Mouse (Mus musculus) hindbrain, embryonic 14.5 days (tissue): ENCODE measurements at regions not wholly inside any gene's neighbourhood (a gene's known extent, or its start where the extent isn't known, plus 50 kb on each side); places are given as distances from the start of the nearest gene placed in this dataset.

Source experiments
- ATAC-seq: fragments of 200-750 bp; cut with Nextera tagmentation; 2 replicates; pipeline ENCODE4 v1.8.0; 2017; ENCODE audit warnings: moderate number of reproducible peaks, mild to moderate bottlenecking, moderate TSS enrichment, moderate library complexity; ENCODE audit not compliant: low FRiP score
- DNase-seq: peaks from one replicate; pipeline ENCODE4 v3.0.0-alpha.2; 2015; ENCODE audit warnings: low spot score
- H3K27ac ChIP-seq: fragments of 300-500 bp; sonication (generic); 2 replicates; pipeline ENCODE4 v1.5.1; 2014; ENCODE audit warnings: mild to moderate bottlenecking, moderate library complexity
- H3K27me3 ChIP-seq: fragments of 300-500 bp; sonication (generic); 2 replicates; pipeline ENCODE4 v1.6.1; 2014; ENCODE audit warnings: mild to moderate bottlenecking, low read length, mixed read lengths; ENCODE audit not compliant: control insufficient read depth, insufficient read depth
- H3K36me3 ChIP-seq: fragments of 300-500 bp; sonication (generic); replicated peaks from 2 replicates; pipeline ENCODE4 v1.6.1; 2014; ENCODE audit not compliant: control insufficient read depth, insufficient read depth
- H3K4me1 ChIP-seq: fragments of 300-500 bp; sonication (generic); replicated peaks from 2 replicates; pipeline ENCODE4 v1.6.1; 2014; ENCODE audit warnings: antibody characterized with exemption, low read length, mixed read lengths; ENCODE audit not compliant: control insufficient read depth, insufficient read depth
- H3K4me2 ChIP-seq: fragments of 300-500 bp; sonication (generic); replicated peaks from 2 replicates; pipeline ENCODE4 v1.6.1; 2014; ENCODE audit warnings: mild to moderate bottlenecking, moderate library complexity
- H3K4me3 ChIP-seq: fragments of 300-500 bp; sonication (generic); replicated peaks from 2 replicates; pipeline ENCODE4 v1.5.1; 2014; ENCODE audit warnings: mild to moderate bottlenecking, low read length
- H3K9ac ChIP-seq: fragments of 300-500 bp; sonication (generic); 2 replicates; pipeline ENCODE4 v1.6.1; 2014
- H3K9me3 ChIP-seq: fragments of 300-500 bp; sonication (generic); 2 replicates; pipeline ENCODE4 v1.6.1; 2016; ENCODE audit warnings: low read length; ENCODE audit not compliant: control insufficient read depth
- WGBS: fragments of 180-500 bp; shearing (Covaris S2); extraction: QIAGEN DNeasy Blood & Tissue Kit; methylation state at CpG from one replicate; pipeline ENCODE4 v1.1.7; 2014; 5-methylcytosine and 5-hydroxymethylcytosine counted together

DNA sequence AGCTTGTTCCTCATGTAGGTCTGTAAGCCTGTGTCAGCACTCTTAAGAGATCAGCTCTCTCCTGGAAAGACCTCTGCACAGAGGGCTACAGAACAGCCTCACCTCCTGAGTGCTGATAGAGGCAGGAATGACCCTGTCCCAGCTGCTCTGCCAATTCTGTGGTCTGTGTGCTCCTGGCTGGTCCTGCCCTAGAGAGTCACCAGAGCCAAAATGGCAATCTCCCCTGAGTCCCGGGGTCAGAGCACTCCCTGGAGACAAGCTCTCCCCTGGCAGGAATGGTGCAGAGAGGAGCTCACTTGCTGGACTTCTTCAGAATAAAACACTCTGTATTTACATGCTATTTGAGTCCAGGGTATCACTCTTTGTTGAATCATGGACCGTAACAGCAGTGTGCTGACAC is 149.9 kb upstream of the Slc4a7 start:
- Histone ChIP-seq H3K4me1 (no peaks in the 10 kb centered on the region), H3K9ac (no peak overlapping the region), H3K9me3 (0 out of 2 replicates have a peak, but pooled peaks cover 4% of the 10 kb centered on the region), H3K27ac (no peak overlapping the region), H3K27me3 (no peaks in the 10 kb centered on the region), H3K4me3 (no peak overlapping the region), H3K36me3 (no peaks in the 10 kb centered on the region), H3K4me2 (no peak overlapping the region)
- no peak for ATAC-seq
- DNase-seq, result no peak
- WGBS, result 64% methylated on average over 2 of the region's 2 CpGs

DNA sequence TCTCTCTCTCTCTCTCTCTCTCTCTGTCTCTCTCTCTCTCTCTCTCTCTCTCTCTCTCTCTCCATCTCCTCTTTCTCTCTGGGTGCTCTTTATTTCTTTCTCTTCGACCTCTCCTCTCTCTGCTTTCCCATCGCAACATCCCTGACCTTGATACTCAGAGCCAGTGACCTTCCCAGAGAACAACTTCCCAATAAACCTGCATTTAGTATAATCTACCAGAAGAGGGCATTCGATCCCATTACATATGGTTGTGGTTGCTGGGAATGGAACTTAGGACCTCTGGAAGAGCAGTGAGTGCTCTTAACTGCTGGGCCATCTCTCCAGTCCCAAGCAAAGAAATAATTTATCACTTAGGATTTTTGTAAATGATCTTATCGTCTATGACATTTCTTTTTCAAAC is 127.2 kb upstream of the Slc4a7 start:
- H3K27ac ChIP-seq, result no peak overlapping the region
- H3K4me1 ChIP-seq, result no peaks in the 10 kb centered on the region
- H3K9me3 ChIP-seq, result no peaks in the 10 kb centered on the region
- 69% methylated on average over 4 of the region's 4 CpGs for WGBS
- H3K4me2 ChIP-seq, result no peak overlapping the region
- ATAC-seq (no peak), DNase-seq (no peak)
- H3K27me3 ChIP-seq, result no peaks in the 10 kb centered on the region
- H3K4me3 ChIP-seq, result no peak overlapping the region
- H3K36me3 ChIP-seq, result no peaks in the 10 kb centered on the region
- H3K9ac ChIP-seq, result no peak overlapping the region

- H3K36me3 ChIP-seq, result no peaks in the 10 kb centered on the region
- DNase-seq (no peak), ATAC-seq (no peak)
- no peaks in the 10 kb centered on the region for H3K27me3 ChIP-seq
- no peaks in the 10 kb centered on the region for H3K9me3 ChIP-seq
- no peak overlapping the region for H3K4me2 ChIP-seq
- no peaks in the 10 kb centered on the region for H3K4me1 ChIP-seq
- H3K4me3 ChIP-seq, result no peak overlapping the region
- H3K9ac ChIP-seq, result no peak overlapping the region
- WGBS, result 76% methylated on average over 2 of the region's 2 CpGs
- no peak overlapping the region for H3K27ac ChIP-seq
Observed at GRCm38 (mm10) chr14:14591939-14592338, 110.1 kb upstream of the Slc4a7 start.

DNA sequence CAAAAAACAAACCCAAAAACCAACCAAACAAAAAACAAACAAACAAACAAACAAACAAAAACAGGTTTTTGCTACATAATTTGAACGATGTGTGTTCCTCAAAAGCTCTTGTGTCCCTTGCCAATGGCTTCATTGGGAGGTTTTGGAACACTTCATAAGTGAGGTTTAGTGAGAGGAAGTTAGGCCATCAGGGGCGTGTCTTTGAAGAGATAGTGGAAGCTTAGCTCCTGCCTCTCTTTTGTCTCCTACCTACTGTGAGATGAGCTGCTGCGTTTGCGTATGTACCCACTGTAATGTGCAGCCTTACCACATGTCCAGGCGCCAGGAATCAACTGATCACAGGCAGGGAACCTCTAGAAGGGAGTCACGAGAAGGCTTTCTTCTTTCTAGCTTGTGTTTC is 107.3 kb upstream of the Slc4a7 start:
- ATAC-seq (no peak), DNase-seq (no peak)
- Histone ChIP-seq H3K9ac (no peak overlapping the region), H3K4me3 (no peak overlapping the region), H3K9me3 (no peaks in the 10 kb centered on the region), H3K4me2 (no peak overlapping the region), H3K27me3 (no peaks in the 10 kb centered on the region), H3K4me1 (no peaks in the 10 kb centered on the region), H3K27ac (no peak overlapping the region), H3K36me3 (no peaks in the 10 kb centered on the region)
- 89% methylated on average over 6 of the region's 6 CpGs for WGBS

DNA sequence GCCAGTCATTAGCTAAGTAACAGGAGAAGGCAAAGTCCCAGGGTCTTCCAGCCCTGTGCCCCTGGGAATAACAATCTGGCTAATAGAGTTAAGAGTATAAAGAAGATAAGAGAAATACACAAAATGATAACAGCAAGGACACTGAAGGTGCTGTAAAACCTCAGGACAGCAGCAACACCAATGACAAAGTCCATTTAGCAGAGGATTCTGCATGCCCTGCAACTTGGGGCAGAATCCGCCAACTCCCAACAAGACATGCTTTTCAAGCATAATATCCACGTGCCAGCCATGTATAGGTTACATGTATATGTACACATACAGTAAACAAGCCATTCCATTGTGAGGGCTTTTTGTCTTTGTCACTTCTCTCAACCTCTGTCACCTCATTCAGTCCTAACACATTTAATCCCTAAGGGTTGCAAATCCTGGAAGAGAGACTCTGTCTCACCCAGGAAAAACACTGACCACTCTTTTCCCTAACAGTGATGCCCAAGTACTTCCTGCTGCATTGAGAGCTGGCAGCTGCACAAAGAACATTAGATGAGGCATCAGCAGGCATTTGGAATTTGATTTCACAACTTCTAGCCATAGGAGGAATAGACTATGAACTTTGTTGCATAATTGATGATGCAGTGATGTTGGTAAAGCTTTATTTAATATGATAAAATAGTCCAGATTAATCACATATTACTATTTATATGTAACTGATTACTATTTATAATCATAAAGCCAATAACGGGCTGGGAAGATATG is 105.8 kb upstream of the Slc4a7 start:
- 85% methylated on average over 3 of the region's 3 CpGs for WGBS
- Histone ChIP-seq H3K4me3 (no peak overlapping the region), H3K4me2 (no peak overlapping the region), H3K9me3 (no peaks in the 10 kb centered on the region), H3K27ac (no peak overlapping the region), H3K36me3 (no peaks in the 10 kb centered on the region), H3K27me3 (no peaks in the 10 kb centered on the region), H3K4me1 (no peaks in the 10 kb centered on the region), H3K9ac (no peak overlapping the region)
- no peak for DNase-seq
- ATAC-seq, result no peak

DNA sequence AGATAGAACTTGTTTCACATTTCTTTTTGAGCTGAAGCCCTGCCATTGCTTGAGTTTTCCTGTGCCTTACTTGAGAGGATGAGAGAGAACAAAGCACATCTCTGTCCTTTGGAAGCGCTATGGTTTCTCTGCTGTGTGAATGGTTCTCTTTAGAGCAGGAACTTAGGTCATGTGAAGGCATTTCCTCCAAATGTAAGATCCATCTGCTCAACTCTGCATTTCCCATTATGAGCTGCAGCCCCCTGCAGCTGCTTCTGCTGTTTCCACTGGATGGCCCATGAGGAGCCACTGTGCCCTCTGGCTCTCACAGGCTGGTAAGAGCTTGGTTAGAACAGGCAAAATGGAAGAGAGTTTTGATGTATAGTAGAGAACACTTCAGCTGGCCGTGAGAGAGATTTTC is 102.5 kb upstream of the Slc4a7 start:
- ATAC-seq (no peak), DNase-seq (no peak)

DNA sequence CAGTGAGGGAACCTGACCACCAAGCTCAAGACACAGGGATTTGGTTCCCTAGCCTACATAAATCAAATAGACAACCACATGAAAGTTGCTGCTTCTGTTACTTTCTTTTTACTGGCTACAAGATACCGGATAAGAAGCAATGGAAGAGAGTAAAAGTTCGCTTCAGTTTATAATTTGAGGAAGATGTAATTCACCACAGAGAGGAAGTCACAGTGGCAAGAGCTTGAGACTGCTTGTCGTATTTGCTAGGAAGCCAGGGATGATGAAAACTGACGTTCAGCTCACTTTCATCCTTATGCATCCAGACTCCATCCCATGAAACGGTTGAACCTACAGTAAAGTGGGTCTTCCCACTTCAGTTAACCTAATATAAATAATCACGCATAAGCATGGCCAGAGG is 102.1 kb upstream of the Slc4a7 start:
- Histone ChIP-seq H3K9ac (no peak overlapping the region), H3K4me2 (no peak overlapping the region), H3K36me3 (no peaks in the 10 kb centered on the region), H3K27ac (no peak overlapping the region), H3K9me3 (no peaks in the 10 kb centered on the region), H3K4me1 (no peaks in the 10 kb centered on the region), H3K4me3 (no peak overlapping the region), H3K27me3 (no peaks in the 10 kb centered on the region)
- WGBS, result 90% methylated on average over 6 of the region's 6 CpGs
- ATAC-seq (no peak), DNase-seq (no peak)

More for the DNA sequence above, 102.5 kb upstream of the Slc4a7 start:
- no peaks in the 10 kb centered on the region for H3K9me3 ChIP-seq
- WGBS, result 88% methylated on average over 2 of the region's 2 CpGs
- H3K9ac ChIP-seq, result no peak overlapping the region
- H3K36me3 ChIP-seq, result no peaks in the 10 kb centered on the region
- H3K4me1 ChIP-seq, result no peaks in the 10 kb centered on the region
- H3K4me2 ChIP-seq, result no peak overlapping the region
- no peak overlapping the region for H3K27ac ChIP-seq
- no peaks in the 10 kb centered on the region for H3K27me3 ChIP-seq
- H3K4me3 ChIP-seq, result no peak overlapping the region

DNA sequence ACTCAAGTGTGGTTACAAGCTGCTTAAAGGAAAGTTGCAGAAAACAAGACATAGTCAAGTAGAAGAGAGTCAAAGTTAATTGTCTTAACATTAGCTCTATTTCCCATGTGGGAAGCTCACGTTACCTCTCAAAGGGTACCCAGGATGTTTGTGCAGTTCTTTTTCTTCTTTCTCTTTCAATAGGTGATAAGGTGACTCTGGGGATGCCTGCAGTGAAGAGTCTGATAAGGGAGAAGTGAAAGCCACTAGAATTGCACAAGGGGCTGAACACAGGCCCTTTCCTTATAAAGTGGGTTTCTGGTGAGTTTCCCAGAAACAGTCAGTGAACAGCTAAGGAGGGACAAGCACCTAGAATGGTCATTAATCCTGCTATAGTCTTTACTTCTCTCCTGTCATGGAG is 98.6 kb upstream of the Slc4a7 start:
- 81% methylated on average over 1 of the region's 1 CpGs for WGBS
- no peak overlapping the region for H3K4me2 ChIP-seq
- H3K9me3 ChIP-seq, result no peaks in the 10 kb centered on the region

GRCm38 (mm10) chr14:14607074-14607473 is 95.0 kb upstream of the Slc4a7 start:
- H3K27me3 ChIP-seq, result no peaks in the 10 kb centered on the region
- ATAC-seq, result no peak
- H3K4me2 ChIP-seq, result no peak overlapping the region
- WGBS, result 90% methylated on average over 3 of the region's 3 CpGs
- no peaks in the 10 kb centered on the region for H3K4me1 ChIP-seq
- no peak overlapping the region for H3K27ac ChIP-seq
- no peaks in the 10 kb centered on the region for H3K36me3 ChIP-seq
- DNase-seq, result no peak
- H3K9ac ChIP-seq, result no peak overlapping the region
- H3K4me3 ChIP-seq, result no peak overlapping the region
- no peaks in the 10 kb centered on the region for H3K9me3 ChIP-seq

More for the DNA sequence above, 98.6 kb upstream of the Slc4a7 start:
- DNase-seq (no peak), ATAC-seq (no peak)
- Histone ChIP-seq H3K4me3 (no peak overlapping the region), H3K27me3 (no peaks in the 10 kb centered on the region), H3K4me1 (no peaks in the 10 kb centered on the region), H3K27ac (no peak overlapping the region), H3K9ac (no peak overlapping the region), H3K36me3 (no peaks in the 10 kb centered on the region)

DNA sequence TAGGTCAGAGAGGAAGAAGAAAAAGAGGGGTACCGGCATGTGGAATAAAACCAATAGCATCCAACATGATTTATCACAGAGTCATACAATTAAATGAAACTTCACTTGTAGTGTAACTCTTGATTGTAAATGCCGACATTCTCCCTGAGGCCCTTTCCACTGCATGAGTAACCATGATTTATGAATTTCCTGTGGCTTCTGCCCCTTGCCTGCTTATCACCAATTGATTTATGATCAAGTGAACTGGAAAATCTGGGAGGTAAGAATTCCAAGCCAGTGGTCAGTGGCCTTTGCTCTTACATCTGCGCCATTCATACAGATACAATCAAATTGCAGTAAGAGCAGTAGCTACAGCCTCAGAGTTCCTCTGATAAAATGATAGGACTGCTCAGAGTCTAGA is 89.8 kb upstream of the Slc4a7 start:
- no peak overlapping the region for H3K27ac ChIP-seq
- H3K4me3 ChIP-seq, result no peak overlapping the region
- ATAC-seq (no peak), DNase-seq (no peak)
- H3K4me1 ChIP-seq, result no peaks in the 10 kb centered on the region
- 83% methylated on average over 3 of the region's 3 CpGs for WGBS
- H3K9me3 ChIP-seq, result no peaks in the 10 kb centered on the region
- no peaks in the 10 kb centered on the region for H3K36me3 ChIP-seq
- no peak overlapping the region for H3K9ac ChIP-seq
- H3K4me2 ChIP-seq, result no peak overlapping the region
- no peaks in the 10 kb centered on the region for H3K27me3 ChIP-seq
